Comparison of ENCODE assay signal across 26 mouse cellular contexts in genomic region chr5:45718848-45719488, GRCm38 (mm10). TPM values are rescaled to one million over a fixed set of nuclear protein-coding genes. Genes with fewer than 3 reads are reported as not detected.
DNase-seq lines count a peak whose midpoint lies in the region; ATAC-seq and TF ChIP-seq lines count a peak whose summit lies in the region.
"Had no signal": no experiment of that assay in that cellular context is flagged by ENCODE, and none has a peak within 500 bp of the region (broad histone marks: within the 10 kb centered on the region; RNA-seq: fewer than 3 reads in every experiment).

No protein-coding gene starts in this region.

- 87% methylated on average over 6 of the region's 6 CpGs for WGBS in hindbrain, embryonic 11.5 days

- no peaks in the 10 kb centered on the region for H3K9me3 ChIP-seq in MEL (replicated peaks; ENCODE audit: insufficient read depth, low read length)
- H3K9me3 ChIP-seq in hindbrain, embryonic 11.5 days (ENCODE audit: control insufficient read depth, low read length), result no peaks in the 10 kb centered on the region
- H3K9me3 ChIP-seq: embryonic facial prominence, embryonic 13.5 days; forebrain, embryonic 10.5 days; forebrain, embryonic 15.5 days; hindbrain, embryonic 13.5 days; neural tube, embryonic 12.5 days; stomach, embryonic 15.5 days had no signal

- peak; percentile 30 for DNase-seq in A20 (ENCODE audit: low read depth, low spot score)
- DNase-seq in MEL (ENCODE audit: low read depth, low spot score), result peak; percentile 78
- DNase-seq in splenic B cell, adult 2 months (ENCODE audit: low read depth, low spot score), result peak; percentile 19
- DNase-seq in cerebellum, postnatal 25 days, result no peak
- DNase-seq in hindbrain, embryonic 11.5 days (ENCODE audit: low spot score), result no peak
- DNase-seq: adrenal gland, adult 2 months; cerebellum, adult 8-10 months; gastrocnemius, adult 2 months; heart, postnatal 14 days; kidney, adult 9 months; kidney, postnatal 10 days; liver; lung, embryonic 14.5 days; lung, postnatal 4 days had no signal

- peak in 1 of 2 experiments; percentile 50; a peak in 2 of 4 replicates for TF ChIP-seq EP300 in MEL (IDR thresholded peaks at IDR 0.05; ENCODE audit: low read depth in 1 of 2, low read length in 2 of 2)

- H3K4me3 ChIP-seq in MEL (ENCODE audit: control insufficient read depth in 1 of 2, insufficient read depth in 1 of 2, low read depth in 2 of 2, low read length in 2 of 2), result 0 out of 4 replicates have a peak overlapping the region, but pooled peaks of 1 of the 2 experiments have one; percentile 11
- H3K4me3 ChIP-seq in hindbrain, embryonic 11.5 days (ENCODE audit: low read depth, low read length), result no peak overlapping the region
- H3K4me3 ChIP-seq: embryonic facial prominence, embryonic 13.5 days; forebrain, embryonic 10.5 days; forebrain, embryonic 15.5 days; gastrocnemius, adult 2 months; hindbrain, embryonic 13.5 days; myocyte; neural tube, embryonic 12.5 days; stomach, embryonic 15.5 days had no signal

- no peaks in the 10 kb centered on the region for H3K27me3 ChIP-seq in MEL (ENCODE audit: control insufficient read depth in 1 of 2, insufficient read depth in 2 of 2, low read length in 2 of 2)
- H3K27me3 ChIP-seq in splenic B cell, adult 2 months (ENCODE audit: control insufficient read depth, insufficient read depth, low read length, poor library complexity, severe bottlenecking), result no peaks in the 10 kb centered on the region
- H3K27me3 ChIP-seq in hindbrain, embryonic 11.5 days (ENCODE audit: control insufficient read depth, insufficient read depth, low read length), result no peaks in the 10 kb centered on the region
- H3K27me3 ChIP-seq: embryonic facial prominence, embryonic 13.5 days; forebrain, embryonic 15.5 days; hindbrain, embryonic 13.5 days; neural tube, embryonic 12.5 days; stomach, embryonic 15.5 days had no signal

- H3K36me3 ChIP-seq in MEL (ENCODE audit: control insufficient read depth in 1 of 2, insufficient read depth in 2 of 2, low read length in 2 of 2), result peaks cover 0 to 19% of the 10 kb centered on the region in 2 experiments; a peak in 2 of 4 replicates
- H3K36me3 ChIP-seq in splenic B cell, adult 2 months (ENCODE audit: control insufficient read depth, insufficient read depth, low read length, poor library complexity, severe bottlenecking), result no peaks in the 10 kb centered on the region
- H3K36me3 ChIP-seq in hindbrain, embryonic 11.5 days (ENCODE audit: control insufficient read depth, insufficient read depth, low read length), result no peaks in the 10 kb centered on the region
- H3K36me3 ChIP-seq: embryonic facial prominence, embryonic 13.5 days; forebrain, embryonic 15.5 days; hindbrain, embryonic 13.5 days; neural tube, embryonic 12.5 days; stomach, embryonic 15.5 days had no signal

- peak overlapping the region; percentile 56 for H3K27ac ChIP-seq in MEL (ENCODE audit: control insufficient read depth, low read depth, low read length)
- no peak overlapping the region for H3K27ac ChIP-seq in hindbrain, embryonic 11.5 days (ENCODE audit: low read depth, low read length)
- H3K27ac ChIP-seq: embryonic facial prominence, embryonic 13.5 days; forebrain, embryonic 10.5 days; forebrain, embryonic 15.5 days; gastrocnemius, adult 2 months; hindbrain, embryonic 13.5 days; liver, embryonic 14.5 days; neural tube, embryonic 12.5 days; stomach, embryonic 15.5 days had no signal

- no peak for TF ChIP-seq CTCF in MEL (IDR thresholded peaks at IDR 0.05 in 2 of 3, conservative IDR thresholded peaks at IDR 0.05 in 1 of 3; ENCODE audit: control insufficient read depth in 1 of 3, insufficient read depth in 1 of 3, low read depth in 2 of 3, low read length in 3 of 3, poor library complexity in 1 of 3, severe bottlenecking in 1 of 3)

- no peak overlapping the region for H3K4me2 ChIP-seq in hindbrain, embryonic 11.5 days (replicated peaks; ENCODE audit: low read depth, low read length)
- H3K4me2 ChIP-seq: embryonic facial prominence, embryonic 13.5 days; forebrain, embryonic 15.5 days; hindbrain, embryonic 13.5 days; lung, embryonic 14.5 days; neural tube, embryonic 12.5 days; stomach, embryonic 15.5 days had no signal

- H3K9ac ChIP-seq in MEL (ENCODE audit: control insufficient read depth, low read depth, low read length, poor library complexity, severe bottlenecking), result peak overlapping the region; percentile 32; the same call in 1 of the 2 replicates
- H3K9ac ChIP-seq in hindbrain, embryonic 11.5 days (ENCODE audit: low read depth, low read length), result no peak overlapping the region
- H3K9ac ChIP-seq: embryonic facial prominence, embryonic 13.5 days; forebrain, embryonic 15.5 days; hindbrain, embryonic 13.5 days; liver, embryonic 14.5 days; lung, embryonic 14.5 days; neural tube, embryonic 12.5 days; stomach, embryonic 15.5 days had no signal

- no peak for TF ChIP-seq RAD21 in MEL (IDR thresholded peaks at IDR 0.05; ENCODE audit: low read depth, low read length)

- no peaks in the 10 kb centered on the region for H3K79me2 ChIP-seq in MEL (ENCODE audit: control insufficient read depth, insufficient read depth, low read length, poor library complexity)

- peaks cover 5 to 11% of the 10 kb centered on the region in 2 experiments; a peak in 3 of 4 replicates for H3K4me1 ChIP-seq in MEL (ENCODE audit: control insufficient read depth in 1 of 2, insufficient read depth in 2 of 2, low read length in 2 of 2)
- no peaks in the 10 kb centered on the region for H3K4me1 ChIP-seq in hindbrain, embryonic 11.5 days (replicated peaks; ENCODE audit: control insufficient read depth, insufficient read depth, low read length)
- H3K4me1 ChIP-seq: embryonic facial prominence, embryonic 13.5 days; forebrain, embryonic 10.5 days; forebrain, embryonic 15.5 days; hindbrain, embryonic 13.5 days; neural tube, embryonic 12.5 days; stomach, embryonic 15.5 days had no signal

- ATAC-seq in hematopoietic stem cell, adult 5-6 weeks (replicated peaks in 1 of 2; ENCODE audit: insufficient read depth in 1 of 2, low FRiP score in 2 of 2, low TSS enrichment in 1 of 2, low read depth in 1 of 2, poor library complexity in 2 of 2, severe bottlenecking in 2 of 2), result peak; percentile 59 to 85
- no peak for ATAC-seq in hindbrain, embryonic 11.5 days (ENCODE audit: low FRiP score)
- ATAC-seq: activated CD4-positive, CD25-positive, alpha-beta regulatory T cell, adult 4 months; forebrain, embryonic 15.5 days; intestine, postnatal 0 days; midbrain, embryonic 16.5 days had no signal

- TF ChIP-seq POLR2A in MEL (IDR thresholded peaks at IDR 0.05; ENCODE audit: control insufficient read depth in 1 of 2, insufficient read depth in 1 of 2, low read depth in 1 of 2, low read length in 2 of 2, poor library complexity in 1 of 2), result no peak

TF ChIP-seq in MEL, 35 proteins besides CTCF, POLR2A, EP300 and RAD21:
- TF ChIP-seq E2F4 (IDR thresholded peaks at IDR 0.05; ENCODE audit: borderline replicate concordance, low read depth, low read length) (no peak), GABPA (IDR thresholded peaks at IDR 0.05; ENCODE audit: low read depth, low read length) (no peak), SMC3 (IDR thresholded peaks at IDR 0.05; ENCODE audit: low read depth, low read length) (no peak), MEF2A (IDR thresholded peaks at IDR 0.05; ENCODE audit: extremely low read depth, insufficient replicate concordance, low read depth, low read length, poor library complexity, severe bottlenecking) (no peak), ETS1 (IDR thresholded peaks at IDR 0.05; ENCODE audit: low read depth, low read length) (no peak), BHLHE40 (IDR thresholded peaks at IDR 0.05; ENCODE audit: borderline replicate concordance, low read depth, low read length) (no peak), GATA1 (IDR thresholded peaks at IDR 0.05; ENCODE audit: low read depth, low read length) (no peak), MAZ (IDR thresholded peaks at IDR 0.05; ENCODE audit: low read depth, low read length) (no peak), RCOR1 (IDR thresholded peaks at IDR 0.05; ENCODE audit: low read depth, low read length) (no peak), MAX (IDR thresholded peaks at IDR 0.05; ENCODE audit: low read length) (no peak), ZC3H11A (IDR thresholded peaks at IDR 0.05; ENCODE audit: low read depth, low read length) (no peak), HCFC1 (IDR thresholded peaks at IDR 0.05; ENCODE audit: low read depth, low read length) (no peak), ELF1 (IDR thresholded peaks at IDR 0.05; ENCODE audit: low read depth, low read length) (no peak), MYB (IDR thresholded peaks at IDR 0.05; ENCODE audit: low read depth, low read length) (no peak), TAL1 (IDR thresholded peaks at IDR 0.05; ENCODE audit: low read length) (no peak), USF2 (IDR thresholded peaks at IDR 0.05; ENCODE audit: borderline replicate concordance in 1 of 2, insufficient read depth in 1 of 2, low read depth in 1 of 2, low read length in 2 of 2) (no peak), ZKSCAN1 (IDR thresholded peaks at IDR 0.05; ENCODE audit: low read depth, low read length) (no peak), ZMIZ1 (IDR thresholded peaks at IDR 0.05; ENCODE audit: low read depth, low read length) (no peak), CHD2 (IDR thresholded peaks at IDR 0.05; ENCODE audit: low read length) (no peak), CHD1 (IDR thresholded peaks at IDR 0.05; ENCODE audit: low read depth, low read length) (no peak)

RNA-seq across cellular contexts. Expression of gene Ncapg, which starts 49.2 kb away (rescaled TPM):
- total RNA-seq in MEL (2012; rRNA removed), result 58.2 and 74.4 TPM in 2 replicates
- polyA plus RNA-seq in MEL (2012; ENCODE audit: insufficient read depth in 1 of 2, insufficient read length in 2 of 2, low read depth in 1 of 2, low replicate concordance in 2 of 2, missing spikeins in 1 of 2), result 10 to 100 TPM; 39.2 to 52.6 TPM
- 58.3 and 68.0 TPM in 2 replicates for total RNA-seq in hematopoietic stem cell, adult 5-6 weeks (2017)
- polyA plus RNA-seq in hindbrain, embryonic 11.5 days (2014; fragmentation: Nextera tagmentation; extraction: Ambion mirVana), result 63.9 and 75.4 TPM in 2 replicates
- total RNA-seq: gastrocnemius, adult 2 months had no signal

Comparison
In these comparisons a context has a peak if more than half of its experiments do, and no peak if none do; other contexts are left out.
1. DNase-seq: peak in A20 (single experiment), MEL (single experiment) and splenic B cell, adult 2 months (single experiment); none in cerebellum, postnatal 25 days (0 of 2) and hindbrain, embryonic 11.5 days (single experiment).